Mouse (Mus musculus): ENCODE measurements around the gene Pard3.

Pard3 gene

GRCm38 (mm10) chr8:127344421-127344820 is 280.7 kb downstream of the Pard3 start:
- no peak for DNase-seq (ENCODE audit: low read depth)

GRCm38 (mm10) chr8:127345912-127346423 is 282.3 kb downstream of the Pard3 start:
- no peak for DNase-seq (ENCODE audit: low read depth)

GRCm38 (mm10) chr8:127347890-127348495 is 284.3 kb downstream of the Pard3 start:
- no peak for DNase-seq (ENCODE audit: low read depth)

- no peak for DNase-seq (ENCODE audit: low read depth)
Observed at GRCm38 (mm10) chr8:127361796-127362195, 298.1 kb downstream of the Pard3 start.

GRCm38 (mm10) chr8:127368347-127368746 is 304.7 kb downstream of the Pard3 start:
- no peak for DNase-seq (ENCODE audit: low read depth)

- no peak for DNase-seq (ENCODE audit: low read depth)
Observed at GRCm38 (mm10) chr8:127371326-127371949, 307.7 kb downstream of the Pard3 start.

- DNase-seq (ENCODE audit: low read depth) = no peak
Observed at GRCm38 (mm10) chr8:127377775-127378174, 314.1 kb downstream of the Pard3 start.

GRCm38 (mm10) chr8:127378994-127379858 is 315.5 kb downstream of the Pard3 start:
- DNase-seq (ENCODE audit: low read depth) = no peak

- no peak for DNase-seq (ENCODE audit: low read depth)
Observed at GRCm38 (mm10) chr8:127381259-127381658, 317.6 kb downstream of the Pard3 start.

DNA sequence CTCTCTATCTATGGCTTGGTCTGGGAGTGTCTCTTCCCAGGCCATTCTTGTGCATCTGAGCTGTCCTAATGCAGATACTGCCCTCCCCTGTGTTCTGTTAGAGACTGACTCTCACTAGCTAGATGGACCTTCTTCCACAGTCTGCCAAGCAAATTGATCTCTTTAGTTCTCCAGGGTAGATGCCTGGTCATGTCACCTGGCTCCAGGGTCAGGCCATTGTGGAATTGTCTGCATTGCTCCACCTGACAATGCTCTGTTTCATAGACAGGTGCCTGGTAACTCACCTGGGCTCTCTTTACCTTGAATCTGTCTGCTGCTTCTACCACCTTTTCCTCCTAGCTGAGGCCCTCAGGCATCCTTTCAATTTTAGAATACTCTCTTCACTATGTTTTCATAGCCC is 329.0 kb downstream of the Pard3 start:
- no peak for DNase-seq (ENCODE audit: low read depth)

DNA sequence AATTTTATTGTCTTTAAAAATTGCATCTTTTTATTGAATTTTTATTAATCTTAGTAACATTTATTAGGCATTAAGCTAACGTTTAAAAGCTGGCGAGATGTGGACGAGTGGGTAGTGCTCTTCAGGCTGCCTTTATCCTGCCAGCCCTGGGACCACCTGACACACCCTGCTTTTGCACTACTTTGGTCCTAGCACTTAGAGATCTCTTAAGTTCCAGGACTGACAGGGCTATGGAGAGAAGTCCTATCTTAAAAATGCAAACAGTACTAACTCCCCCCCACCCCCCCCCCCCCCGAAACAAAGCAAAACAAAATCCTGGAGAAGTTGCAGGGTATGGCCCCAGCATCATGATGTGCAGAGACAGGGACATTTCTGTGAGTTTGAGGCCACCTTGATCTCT is 331.8 kb downstream of the Pard3 start:
- DNase-seq (ENCODE audit: low read depth) = no peak

GRCm38 (mm10) chr8:127405815-127406214 is 342.1 kb downstream of the Pard3 start:
- no peak for DNase-seq (ENCODE audit: low read depth)

- no peak for DNase-seq (ENCODE audit: low read depth)
Observed at GRCm38 (mm10) chr8:127410606-127411005, 346.9 kb downstream of the Pard3 start.

- DNase-seq (ENCODE audit: low read depth) = no peak
Observed at GRCm38 (mm10) chr8:127411190-127411848, 347.6 kb downstream of the Pard3 start.

GRCm38 (mm10) chr8:127423021-127423420 is 359.3 kb downstream of the Pard3 start:
- DNase-seq (ENCODE audit: low read depth) = no peak

GRCm38 (mm10) chr8:127424211-127424916 is 360.7 kb downstream of the Pard3 start:
- DNase-seq (ENCODE audit: low read depth) = no peak

DNA sequence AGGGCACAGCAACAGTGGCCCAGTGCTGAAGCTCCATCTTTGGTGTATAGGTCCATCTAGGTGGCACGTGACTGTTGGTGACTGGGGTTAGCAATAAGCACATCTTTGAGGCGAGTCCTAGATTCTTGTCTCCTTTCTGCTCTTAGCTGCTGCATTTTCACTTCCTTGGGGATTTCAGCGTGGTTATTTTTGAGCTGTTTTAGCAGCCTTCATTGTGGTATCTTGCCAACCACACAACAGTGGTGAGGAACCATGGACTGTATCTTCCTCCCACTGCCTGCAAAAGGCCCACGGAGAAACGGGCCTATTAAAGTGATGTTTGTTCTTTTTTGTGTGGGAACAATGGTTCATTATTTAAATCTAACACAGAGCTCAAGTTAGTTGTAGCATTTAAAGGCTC is 363.2 kb downstream of the Pard3 start:
- DNase-seq (ENCODE audit: low read depth) = no peak

DNA sequence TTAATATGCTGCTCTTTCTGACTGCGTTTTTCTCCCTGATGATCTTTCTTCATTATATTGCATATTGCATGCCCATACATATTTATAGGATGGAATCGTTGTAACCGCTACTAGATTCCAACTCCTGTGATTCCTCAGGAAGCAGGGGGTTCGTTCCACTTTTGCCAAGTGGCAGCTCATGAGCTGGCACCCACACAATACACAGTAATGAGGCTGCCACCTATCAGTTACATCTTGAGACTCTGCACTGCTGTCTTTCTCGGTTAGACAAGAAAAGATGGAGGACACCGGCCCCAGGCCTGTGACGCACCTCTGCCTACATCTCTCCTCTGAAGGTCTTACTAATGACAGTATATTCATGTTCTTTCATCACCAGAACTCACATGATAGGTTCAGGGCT is 364.3 kb downstream of the Pard3 start:
- no peak for DNase-seq (ENCODE audit: low read depth)

- DNase-seq (ENCODE audit: low read depth) = no peak
Observed at GRCm38 (mm10) chr8:127431236-127431635, 367.5 kb downstream of the Pard3 start.

DNA sequence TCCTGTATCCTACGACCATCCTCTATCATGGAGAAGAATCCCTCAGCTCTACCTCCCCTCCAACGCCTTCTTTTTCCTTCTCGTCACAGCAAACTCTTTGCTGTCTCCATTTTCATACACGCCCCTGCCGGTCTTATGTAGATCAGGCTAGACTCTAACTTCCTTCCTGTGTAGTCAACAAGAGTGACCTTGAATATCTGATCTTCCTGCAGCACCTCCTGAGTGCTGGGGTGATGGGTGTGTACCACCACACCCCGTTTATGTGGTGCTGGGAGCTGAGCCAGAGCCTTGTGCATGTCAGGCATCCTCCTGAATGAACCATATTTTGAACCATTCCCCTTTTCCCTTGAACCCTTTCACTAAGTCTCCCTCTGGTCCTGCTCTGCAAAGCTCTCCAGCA is 372.3 kb downstream of the Pard3 start:
- DNase-seq (ENCODE audit: low read depth) = no peak

- DNase-seq (ENCODE audit: low read depth) = no peak
Observed at GRCm38 (mm10) chr8:127437613-127438235, 374.0 kb downstream of the Pard3 start.

Data from c-Kit-positive CD71-positive TER-119-negative erythroid progenitor cells, embryonic 14.5 days (primary cell).